Mouse (Mus musculus) embryonic facial prominence, embryonic 11.5 days (tissue): ENCODE data around the gene Myl3. TPM values are rescaled to one million over a fixed set of nuclear protein-coding genes. Genes with fewer than 3 reads are reported as not detected.

Experiments
- ATAC-seq: fragments of 200-750 bp; cut with Nextera tagmentation; replicated peaks from 2 replicates; pipeline ENCODE4 v1.8.0; 2017; ENCODE audit warnings: low read depth; ENCODE audit not compliant: insufficient number of reproducible peaks, low FRiP score, low TSS enrichment
- DNase-seq: peaks from one replicate; pipeline ENCODE4 v3.0.0-alpha.2; 2015; ENCODE audit warnings: low spot score
- H3K27ac ChIP-seq: fragments of 300-500 bp; sonication (generic); replicated peaks from 2 replicates; pipeline ENCODE4 v1.5.1; 2014; ENCODE audit warnings: mild to moderate bottlenecking, low read depth, low read length, control low read depth
- H3K27me3 ChIP-seq: fragments of 300-500 bp; sonication (generic); 2 replicates; pipeline ENCODE4 v1.6.1; 2014; ENCODE audit warnings: mild to moderate bottlenecking, low read length, moderate library complexity, mixed read lengths; ENCODE audit not compliant: control insufficient read depth, insufficient read depth
- H3K36me3 ChIP-seq: fragments of 300-500 bp; sonication (generic); replicated peaks from 2 replicates; pipeline ENCODE4 v1.6.1; 2014; ENCODE audit warnings: low read depth, mild to moderate bottlenecking, low read length, moderate library complexity, mixed read lengths; ENCODE audit not compliant: control insufficient read depth, insufficient read depth
- H3K4me1 ChIP-seq: fragments of 300-500 bp; sonication (generic); 2 replicates; pipeline ENCODE4 v1.6.1; 2014; ENCODE audit warnings: low read length, mixed read lengths; ENCODE audit not compliant: control insufficient read depth, insufficient read depth
- H3K4me2 ChIP-seq: fragments of 300-500 bp; sonication (generic); 2 replicates; pipeline ENCODE4 v1.6.1; 2014; ENCODE audit warnings: low read depth, mild to moderate bottlenecking, control low read depth, low read length, moderate library complexity
- H3K4me3 ChIP-seq: fragments of 300-500 bp; sonication (generic); 2 replicates; pipeline ENCODE4 v1.5.1; 2014; ENCODE audit warnings: low read depth, low read length, control low read depth
- H3K9ac ChIP-seq: fragments of 300-500 bp; sonication (generic); replicated peaks from 2 replicates; pipeline ENCODE4 v1.6.1; 2014; ENCODE audit warnings: mild to moderate bottlenecking, control low read depth, low read length
- H3K9me3 ChIP-seq: fragments of 300-500 bp; sonication (generic); replicated peaks from 2 replicates; pipeline ENCODE4 v1.6.1; 2016; ENCODE audit warnings: mild to moderate bottlenecking, low read length, inconsistent platforms, mixed read lengths; ENCODE audit not compliant: control insufficient read depth
- WGBS: fragments of 180-500 bp; shearing (Covaris S2); extraction: QIAGEN DNeasy Blood & Tissue Kit; methylation state at CpG from one replicate; pipeline ENCODE4 v1.1.7; 2014; 5-methylcytosine and 5-hydroxymethylcytosine counted together
- polyA plus RNA-seq: library from polyadenylated mRNA; unstranded; fragments of >200 nt; fragmentation: Nextera tagmentation; extraction: Ambion mirVana; gene quantifications from 2 replicates; pipeline ENCODE4 v1.2.1, GENCODE M21; 2014

The Myl3 gene
- polyA plus RNA-seq, 1 experiment from 2014 or later: 14.9 TPM

GRCm38 (mm10) chr9:110706784-110707183 is 34.9 kb upstream of the Myl3 start:
- no peak overlapping the region for H3K27ac ChIP-seq
- 84% methylated on average over 5 of the region's 5 CpGs for WGBS
- no peak for DNase-seq
- no peak overlapping the region for H3K9ac ChIP-seq
- H3K4me2 ChIP-seq: no peak overlapping the region
- no peaks in the 10 kb centered on the region for H3K9me3 ChIP-seq
- no peak for ATAC-seq
- H3K36me3 ChIP-seq: no peaks in the 10 kb centered on the region; the same call in 1 of the 2 replicates
- no peaks in the 10 kb centered on the region for H3K4me1 ChIP-seq
- H3K4me3 ChIP-seq: no peak overlapping the region
- no peaks in the 10 kb centered on the region for H3K27me3 ChIP-seq

- H3K4me2 ChIP-seq: no peak overlapping the region
- no peaks in the 10 kb centered on the region for H3K27me3 ChIP-seq
- no peak overlapping the region for H3K4me3 ChIP-seq
- no peak overlapping the region for H3K9ac ChIP-seq
- H3K27ac ChIP-seq: no peak overlapping the region
- H3K9me3 ChIP-seq: no peaks in the 10 kb centered on the region
- WGBS: 49% methylated on average over 5 of the region's 5 CpGs
- ATAC-seq: peak; percentile 72
- no peaks in the 10 kb centered on the region; the same call in 1 of the 2 replicates for H3K36me3 ChIP-seq
- no peaks in the 10 kb centered on the region for H3K4me1 ChIP-seq
- peak; percentile 80 for DNase-seq
These were observed 31.9 kb upstream of the Myl3 start for GRCm38 (mm10) chr9:110709640-110710258.

DNA sequence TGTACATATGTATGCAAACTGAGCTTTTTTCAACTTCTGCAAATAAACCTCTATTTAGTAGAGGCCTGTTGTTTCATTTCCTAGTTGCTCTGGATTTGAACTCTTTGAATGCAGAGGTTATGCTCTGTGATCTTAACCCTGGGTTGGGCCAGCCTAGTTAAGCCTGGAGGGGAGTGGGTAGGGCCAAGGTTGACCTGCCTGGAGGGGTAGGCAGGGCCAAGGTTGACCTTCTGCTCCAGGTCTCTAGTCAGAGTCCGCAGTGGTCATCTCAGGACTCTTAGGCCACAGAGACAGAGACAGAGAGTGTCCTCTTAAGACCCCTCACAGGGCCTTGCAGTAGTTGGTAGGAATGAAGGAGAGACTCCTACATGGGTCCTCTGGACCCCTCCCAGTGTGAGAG is 30.1 kb upstream of the Myl3 start:
- H3K36me3 ChIP-seq: no peaks in the 10 kb centered on the region; the same call in 1 of the 2 replicates
- 81% methylated on average over 1 of the region's 1 CpGs for WGBS
- H3K27ac ChIP-seq: no peak overlapping the region
- H3K27me3 ChIP-seq: no peaks in the 10 kb centered on the region
- no peaks in the 10 kb centered on the region for H3K4me1 ChIP-seq
- H3K4me2 ChIP-seq: no peak overlapping the region
- no peak overlapping the region for H3K4me3 ChIP-seq
- H3K9me3 ChIP-seq: no peaks in the 10 kb centered on the region
- ATAC-seq (no peak), DNase-seq (no peak)
- H3K9ac ChIP-seq: no peak overlapping the region

GRCm38 (mm10) chr9:110711996-110712395 is 29.7 kb upstream of the Myl3 start:
- no peaks in the 10 kb centered on the region for H3K9me3 ChIP-seq
- H3K27ac ChIP-seq: no peak overlapping the region
- H3K36me3 ChIP-seq: no peaks in the 10 kb centered on the region; the same call in 1 of the 2 replicates
- H3K27me3 ChIP-seq: no peaks in the 10 kb centered on the region
- no peak overlapping the region for H3K4me3 ChIP-seq
- H3K9ac ChIP-seq: no peak overlapping the region
- H3K4me2 ChIP-seq: no peak overlapping the region
- no peaks in the 10 kb centered on the region for H3K4me1 ChIP-seq
- no peak for ATAC-seq
- 92% methylated on average over 6 of the region's 6 CpGs for WGBS
- no peak for DNase-seq

GRCm38 (mm10) chr9:110712545-110712944 is 29.1 kb upstream of the Myl3 start:
- Histone ChIP-seq H3K4me1 (no peaks in the 10 kb centered on the region), H3K36me3 (no peaks in the 10 kb centered on the region; the same call in 1 of the 2 replicates), H3K4me3 (no peak overlapping the region), H3K9ac (no peak overlapping the region), H3K9me3 (no peaks in the 10 kb centered on the region), H3K27me3 (no peaks in the 10 kb centered on the region), H3K4me2 (no peak overlapping the region), H3K27ac (no peak overlapping the region)
- DNase-seq (no peak), ATAC-seq (no peak)
- 95% methylated on average over 4 of the region's 4 CpGs for WGBS

DNA sequence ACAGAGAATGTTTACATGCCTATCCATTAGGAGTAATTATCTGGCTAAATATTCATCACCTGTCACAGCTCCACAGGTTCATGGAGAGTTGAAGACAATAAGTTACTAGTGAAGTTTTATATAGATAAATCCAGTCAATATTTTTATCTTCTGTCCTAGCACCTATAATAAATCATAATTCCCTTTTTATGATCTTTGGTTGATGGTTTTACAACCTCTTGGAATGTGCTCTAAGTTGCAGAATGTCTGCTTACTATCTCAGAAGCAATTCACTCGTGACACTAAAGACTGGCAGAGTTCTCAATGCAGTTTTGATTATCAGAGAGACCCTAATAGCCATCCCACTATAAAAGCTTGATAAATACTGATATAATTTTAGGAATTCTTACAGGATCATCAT is 28.3 kb upstream of the Myl3 start:
- Histone ChIP-seq H3K36me3 (no peaks in the 10 kb centered on the region; the same call in 1 of the 2 replicates), H3K4me3 (no peak overlapping the region), H3K9ac (no peak overlapping the region), H3K27me3 (no peaks in the 10 kb centered on the region), H3K4me2 (no peak overlapping the region), H3K9me3 (no peaks in the 10 kb centered on the region), H3K27ac (no peak overlapping the region), H3K4me1 (no peaks in the 10 kb centered on the region)
- DNase-seq (no peak), ATAC-seq (no peak)
- 78% methylated on average over 1 of the region's 1 CpGs for WGBS

DNA sequence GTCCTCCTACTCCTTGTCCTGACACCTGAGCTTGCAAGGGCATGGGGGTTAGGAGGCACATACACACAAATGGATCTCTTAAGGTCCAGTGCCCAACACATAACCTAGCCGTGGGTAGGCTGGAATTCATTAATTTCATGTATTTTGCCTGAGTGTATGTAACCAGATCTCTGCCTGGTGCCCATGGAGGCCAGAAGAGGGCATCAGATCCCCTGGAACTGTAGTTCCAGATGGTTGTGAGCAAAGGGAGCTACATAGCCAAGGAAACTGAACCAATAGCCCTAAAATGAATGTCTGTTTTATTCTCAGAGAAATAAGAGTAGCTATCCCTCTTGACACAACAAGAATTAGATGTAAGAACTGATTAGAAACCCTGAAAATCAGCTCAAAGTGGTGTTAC is 26.2 kb upstream of the Myl3 start:
- Histone ChIP-seq H3K27me3 (no peaks in the 10 kb centered on the region), H3K4me1 (no peaks in the 10 kb centered on the region), H3K36me3 (no peaks in the 10 kb centered on the region), H3K4me3 (no peak overlapping the region), H3K27ac (no peak overlapping the region), H3K9ac (no peak overlapping the region), H3K4me2 (no peak overlapping the region), H3K9me3 (no peaks in the 10 kb centered on the region)
- 37% methylated on average over 1 of the region's 1 CpGs for WGBS
- ATAC-seq (no peak), DNase-seq (peak; percentile 49)

DNA sequence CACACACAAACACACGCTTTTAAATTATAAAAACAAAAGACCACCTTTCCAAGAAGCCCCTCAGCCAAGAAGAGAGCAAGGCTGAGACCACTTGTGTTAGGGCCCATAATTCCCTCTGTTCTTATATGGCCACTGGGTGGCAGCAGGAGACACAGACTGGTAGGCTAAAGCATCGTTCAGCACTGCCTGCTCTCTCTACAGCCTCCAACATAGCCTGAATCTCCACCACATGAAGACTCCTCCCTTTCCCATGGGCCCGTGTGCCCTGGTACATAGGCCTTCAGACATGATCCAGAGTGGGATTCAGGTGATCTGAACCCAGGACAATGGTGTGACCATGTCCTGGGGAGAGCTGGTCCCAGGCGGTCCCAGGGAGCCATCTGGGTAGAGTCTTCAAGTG is 24.9 kb upstream of the Myl3 start:
- Histone ChIP-seq H3K4me2 (no peak overlapping the region), H3K4me3 (no peak overlapping the region), H3K27me3 (no peaks in the 10 kb centered on the region), H3K36me3 (no peaks in the 10 kb centered on the region), H3K9ac (no peak overlapping the region), H3K9me3 (no peaks in the 10 kb centered on the region), H3K4me1 (no peaks in the 10 kb centered on the region), H3K27ac (no peak overlapping the region)
- ATAC-seq (peak; percentile 58; the same call in 1 of the 2 replicates), DNase-seq (peak; percentile 80)
- WGBS: 31% methylated on average over 4 of the region's 4 CpGs
